Mouse (Mus musculus) adipocyte (in vitro differentiated cells): ENCODE measurements around the gene Traf5.
A peak's percentile ranks its signal among the peaks of the same experiment; 100 is the strongest.

ENCODE experiments used
- DNase-seq: peaks from one replicate; pipeline ENCODE4 v3.0.0-alpha.2; 2016; ENCODE audit warnings: low spot score

Traf5 gene

DNA sequence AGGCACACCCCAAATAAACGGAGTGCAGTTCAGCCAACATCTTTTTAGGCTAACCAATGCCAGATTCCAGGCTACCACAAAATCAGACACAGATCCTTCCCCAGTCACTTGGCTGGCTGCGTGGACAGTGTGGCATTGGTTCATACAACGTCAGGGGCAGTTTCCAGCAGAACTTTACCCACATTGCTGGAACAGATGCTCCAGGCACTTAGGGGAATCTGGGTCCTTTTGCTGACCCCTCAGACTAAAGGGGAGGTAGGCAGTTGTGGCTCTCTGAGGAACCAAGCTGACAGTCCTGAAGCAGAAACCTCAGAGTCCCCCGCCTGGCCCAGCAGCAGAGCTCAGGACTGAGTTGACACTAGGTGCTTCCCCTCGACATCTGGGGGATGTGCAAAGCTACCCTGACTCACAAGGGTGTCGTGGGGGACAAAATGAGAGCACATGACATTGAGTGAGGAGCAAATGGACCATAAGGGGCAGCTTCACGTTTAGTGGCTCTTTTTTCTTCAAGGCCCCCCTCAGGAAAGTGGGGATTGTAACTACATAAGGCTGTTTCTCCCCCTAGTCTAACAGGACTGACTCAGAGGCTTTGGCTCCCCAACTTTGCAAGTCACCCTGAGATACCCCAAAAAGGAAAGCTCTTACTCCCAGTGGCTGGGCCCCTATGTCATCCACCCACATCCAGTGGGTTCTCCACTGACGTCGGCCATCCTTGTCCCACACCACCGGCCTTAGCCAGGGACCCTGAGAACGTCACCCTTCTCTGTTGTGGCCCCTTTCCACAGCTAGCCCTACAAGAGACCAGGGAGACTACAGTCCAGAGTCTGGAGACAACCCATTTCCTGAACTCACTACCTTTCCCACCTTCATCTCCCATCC is 1.4 kb downstream of the Traf5 start:
- peak; percentile 67 for DNase-seq

DNA sequence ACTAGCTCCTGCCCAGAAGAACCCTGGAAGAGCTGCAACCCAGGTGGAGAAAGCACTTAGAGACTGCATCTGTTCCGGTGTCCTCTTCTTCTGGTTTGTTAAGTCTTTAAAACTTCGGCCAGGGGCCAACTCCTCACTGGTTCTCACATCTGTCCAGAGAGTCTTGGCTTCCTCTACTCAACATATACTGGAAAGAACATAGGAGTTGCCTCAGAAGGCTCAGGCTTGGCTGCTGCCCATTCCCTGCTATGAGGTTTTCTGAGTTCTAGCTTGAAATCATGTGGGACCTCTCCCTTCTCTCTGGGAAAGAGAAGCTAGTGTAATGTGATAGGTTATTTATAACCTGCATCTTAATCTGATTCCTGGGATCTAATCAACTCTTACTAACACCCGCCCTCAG is 2.1 kb downstream of the Traf5 start:
- peak; percentile 78 for DNase-seq

DNA sequence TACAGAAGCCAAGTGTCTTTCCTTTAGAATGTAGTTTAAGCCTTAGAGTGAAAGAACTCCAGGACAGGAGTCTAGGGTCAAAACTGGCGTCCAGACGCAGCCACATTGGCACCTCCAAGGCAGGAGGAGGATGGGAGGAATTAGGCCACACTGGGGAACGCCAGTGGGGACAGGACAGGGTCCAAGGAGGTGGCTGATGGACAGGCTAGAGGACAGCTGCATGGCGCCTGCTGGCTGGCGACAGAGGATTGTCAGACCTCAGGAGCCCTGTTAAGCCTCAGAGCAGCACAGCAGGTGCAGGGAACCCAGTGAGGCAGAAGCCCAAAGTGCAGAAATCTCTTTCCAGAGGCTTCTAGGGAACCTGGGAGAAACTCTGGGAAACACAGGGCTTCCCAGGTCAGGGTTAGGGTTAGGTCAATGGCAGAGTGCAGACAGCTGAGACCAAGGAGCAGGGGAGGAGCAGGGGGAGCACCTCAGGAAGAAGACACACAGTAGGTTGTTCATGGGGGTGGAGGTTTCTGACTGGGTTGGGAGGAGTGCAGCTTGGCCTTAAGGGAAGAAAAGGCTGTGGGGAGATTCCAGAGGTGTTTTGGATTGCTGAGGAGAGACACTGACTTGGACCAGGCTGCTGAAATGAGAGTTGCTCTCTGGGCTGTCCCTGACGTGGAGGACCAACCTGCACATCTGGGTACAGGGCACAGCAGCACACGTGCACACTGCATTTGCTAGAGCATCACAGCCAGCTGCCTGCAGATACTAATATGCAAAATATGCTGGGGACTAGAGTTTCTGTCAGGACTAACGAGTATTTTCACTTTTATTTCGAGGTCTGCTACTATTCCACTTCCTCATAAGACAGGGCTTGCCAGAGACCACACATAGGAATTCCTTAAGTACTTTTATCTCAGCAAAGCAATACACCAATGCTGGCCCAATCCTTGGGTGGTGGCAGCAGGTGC is 2.9 kb downstream of the Traf5 start:
- DNase-seq, result no peak

DNA sequence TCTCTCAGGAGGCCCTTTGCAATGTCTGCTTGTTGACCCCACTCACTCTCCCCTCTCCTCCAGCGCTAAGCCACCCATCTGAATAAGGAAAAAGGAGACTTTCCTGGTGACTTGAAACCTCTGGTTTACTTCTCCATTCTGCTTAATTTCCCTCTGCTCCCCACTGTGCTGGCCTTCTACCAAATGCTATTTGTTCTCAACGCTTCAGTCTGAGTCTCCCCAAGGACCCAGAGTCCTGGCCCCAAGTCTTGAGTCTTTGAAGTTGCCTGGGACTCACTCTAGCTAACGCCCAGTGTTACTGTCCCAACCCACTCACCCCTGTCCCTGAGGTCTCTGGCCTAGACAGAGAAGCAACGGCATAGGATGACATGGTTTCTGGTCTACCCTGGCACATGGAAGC is 4.3 kb downstream of the Traf5 start:
- peak; percentile 86 for DNase-seq

DNA sequence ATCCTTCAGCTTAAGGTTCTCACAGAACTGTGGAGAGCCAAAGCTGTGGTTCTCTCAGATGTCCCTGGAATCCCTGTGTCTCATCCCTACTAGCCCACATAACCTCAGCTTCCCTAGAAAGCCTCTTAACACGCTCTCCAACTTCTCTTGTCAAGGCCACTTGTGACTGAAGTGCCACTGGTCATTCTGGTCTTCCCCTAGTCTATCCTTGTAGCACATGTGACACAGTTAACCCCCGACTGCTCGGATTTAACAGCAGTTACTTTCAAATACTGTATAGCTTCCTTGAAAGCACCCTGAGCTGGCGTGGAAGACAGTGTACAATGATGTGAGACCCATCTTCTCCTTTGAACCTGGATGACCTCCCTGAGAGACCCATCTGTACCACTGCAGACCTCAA is 5.3 kb downstream of the Traf5 start:
- DNase-seq, result no peak

DNA sequence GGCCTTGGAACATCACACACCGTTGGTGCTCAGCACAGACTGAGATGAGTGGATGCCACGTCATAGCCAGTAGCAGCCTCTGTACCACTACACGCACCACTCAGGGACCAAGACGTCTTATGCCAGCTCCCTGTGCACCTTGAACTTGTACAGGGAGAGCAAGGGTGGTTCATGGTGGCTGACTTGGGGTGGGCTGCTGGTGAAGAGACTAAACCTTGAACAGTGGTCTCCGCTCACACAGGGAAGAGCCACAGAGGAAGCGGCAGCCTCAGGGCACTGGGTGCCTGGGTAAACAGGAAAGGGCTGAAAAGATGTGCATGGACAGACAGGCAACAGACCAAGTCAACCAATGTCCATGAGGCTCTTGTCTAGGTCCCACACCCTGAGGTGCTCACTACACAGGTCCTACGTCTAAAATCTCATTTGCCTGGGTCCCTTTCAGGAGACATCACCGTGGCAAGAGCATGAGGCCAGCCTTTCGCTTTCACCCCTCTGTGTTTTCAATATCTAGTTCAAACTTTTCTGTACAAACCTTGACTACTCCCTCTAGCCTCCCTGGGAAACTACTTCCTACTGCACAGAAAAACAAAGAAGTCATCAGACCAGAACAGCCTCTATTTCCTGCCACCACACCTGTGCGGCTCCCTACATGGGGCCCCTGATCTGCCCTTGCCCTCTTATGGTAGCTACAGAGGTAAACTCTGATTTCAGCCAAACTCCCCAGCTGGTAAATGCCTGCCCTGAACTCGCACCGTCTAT is 5.9 kb downstream of the Traf5 start:
- DNase-seq, result no peak

DNA sequence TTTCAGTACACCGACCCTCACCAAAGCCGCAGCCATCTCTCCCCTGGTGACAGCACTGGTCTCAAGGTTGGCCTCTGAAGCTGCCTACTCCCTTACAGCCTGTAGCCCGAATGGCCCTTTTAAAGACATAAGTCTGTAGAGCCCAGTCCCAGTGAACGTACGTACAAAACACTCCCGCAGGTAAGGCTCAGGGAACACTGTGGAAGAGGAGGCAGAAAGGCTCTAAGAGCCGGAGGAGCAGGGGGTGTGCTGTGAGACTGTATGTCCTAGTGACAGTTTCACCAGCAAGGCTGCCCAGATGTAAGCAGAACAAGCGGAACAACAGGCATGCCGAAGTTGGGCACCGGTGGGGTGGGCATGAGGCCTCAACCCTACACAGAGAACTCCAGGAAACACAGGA is 7.1 kb downstream of the Traf5 start:
- no peak for DNase-seq

DNA sequence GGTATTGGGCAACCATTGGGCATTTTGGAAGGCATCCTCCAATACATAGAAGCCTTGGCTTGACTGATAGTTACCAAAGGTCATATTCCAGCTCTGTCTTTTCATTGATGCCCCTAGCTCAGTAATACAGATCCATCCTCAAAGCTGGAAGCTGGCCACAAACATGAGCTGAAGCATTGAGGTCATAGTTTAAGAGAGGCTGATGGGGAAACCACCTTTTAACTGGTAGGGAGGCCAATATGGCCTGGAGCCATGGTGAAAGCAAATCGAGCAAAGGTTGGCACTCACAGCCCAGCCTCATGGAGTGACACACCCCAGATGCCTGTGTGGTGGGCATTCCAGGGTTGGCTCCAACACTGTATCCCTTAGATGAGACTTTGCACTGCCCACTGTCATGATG is 9.7 kb downstream of the Traf5 start:
- peak; percentile 82 for DNase-seq

DNA sequence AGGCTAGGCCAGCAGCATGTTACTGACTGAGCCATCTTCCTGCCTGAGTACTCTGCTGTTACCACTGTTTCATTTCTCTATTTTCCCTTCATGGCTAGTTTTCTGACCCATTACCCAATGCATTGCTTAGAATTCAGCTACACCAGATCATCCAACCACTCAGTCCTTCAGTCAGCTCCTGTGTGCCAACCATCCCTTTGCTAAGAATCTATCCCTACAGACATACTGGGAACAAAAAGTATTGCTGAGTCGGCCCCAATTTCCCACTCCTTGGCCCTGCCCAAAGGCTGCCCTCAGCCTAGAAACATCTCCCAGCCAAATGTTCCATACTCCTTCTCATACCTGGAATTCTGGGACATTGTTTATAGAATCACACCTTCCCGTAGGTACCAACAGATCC is 11.2 kb downstream of the Traf5 start:
- DNase-seq, result no peak

DNA sequence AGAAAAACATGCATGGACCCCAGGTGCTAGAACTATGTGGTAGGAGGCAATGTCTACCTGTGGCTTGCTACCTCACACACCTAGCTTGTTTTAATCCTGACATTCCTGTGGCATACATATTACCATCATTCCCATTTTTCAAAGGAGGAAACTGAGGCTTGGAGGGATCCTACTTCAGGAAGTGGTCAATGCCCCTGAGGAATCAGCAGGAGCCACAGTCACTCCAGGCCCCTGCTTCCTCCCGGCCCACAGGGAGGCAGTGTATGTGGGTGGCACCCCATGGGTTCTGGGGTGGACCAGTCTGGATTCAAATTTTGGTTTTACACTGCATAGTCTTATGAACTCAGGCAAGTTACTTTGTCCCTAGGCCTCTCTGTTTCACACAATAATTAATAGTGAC is 13.2 kb downstream of the Traf5 start:
- DNase-seq, result no peak

DNA sequence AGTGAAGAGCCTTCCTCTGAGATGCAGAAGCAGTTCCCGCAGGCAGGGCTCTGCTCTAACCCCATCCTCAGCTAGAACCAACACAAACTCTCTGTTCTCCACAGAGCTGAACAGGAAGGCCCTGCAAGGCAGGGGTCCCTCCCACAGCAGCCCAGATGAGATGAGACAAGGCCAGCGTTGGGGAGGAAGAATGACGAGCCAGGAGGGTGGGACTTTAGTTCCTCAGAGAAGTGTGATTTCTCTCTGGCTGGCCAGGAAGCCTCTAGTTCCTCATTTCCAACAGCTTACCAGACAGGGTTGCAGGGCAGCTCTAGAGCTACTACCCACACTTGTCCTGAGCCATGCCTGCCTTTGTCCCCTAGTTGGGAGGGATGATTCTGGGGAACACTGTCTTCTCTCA is 14.0 kb downstream of the Traf5 start:
- DNase-seq, result no peak

DNA sequence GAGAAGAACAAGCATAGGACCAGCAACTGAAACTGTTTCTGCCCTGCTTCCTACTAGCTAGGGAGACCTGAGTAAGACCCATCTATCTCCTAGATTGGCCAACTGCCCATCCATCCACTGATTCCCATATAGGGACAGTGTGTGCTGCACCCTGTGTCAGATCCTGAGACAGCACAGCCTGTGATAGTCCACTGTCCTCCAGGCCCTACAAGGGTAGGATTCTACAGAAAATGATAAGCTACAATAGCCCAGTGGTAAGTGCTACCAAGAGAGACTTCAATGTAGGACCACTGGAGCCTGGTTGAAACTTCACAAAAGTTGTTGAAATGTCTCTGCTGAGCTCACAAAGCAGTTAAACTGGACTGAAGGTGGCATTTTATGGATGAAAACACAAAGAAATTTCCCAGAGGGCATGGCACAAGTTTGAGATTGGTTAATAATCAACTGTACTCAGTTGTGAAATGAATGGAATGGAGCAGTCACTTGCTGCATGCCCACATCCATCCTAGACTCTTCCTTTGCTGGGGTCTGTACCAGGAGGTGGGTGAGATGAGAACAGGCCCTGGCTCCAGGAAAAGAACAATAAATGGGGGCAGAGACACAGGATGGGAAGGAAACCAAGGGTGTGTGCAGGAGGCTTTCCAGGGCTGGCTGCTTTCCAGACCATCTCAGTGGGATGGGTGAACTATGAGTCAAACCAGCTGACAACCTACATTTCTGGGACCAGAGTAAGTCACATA is 15.4 kb downstream of the Traf5 start:
- DNase-seq, result peak; percentile 42

DNA sequence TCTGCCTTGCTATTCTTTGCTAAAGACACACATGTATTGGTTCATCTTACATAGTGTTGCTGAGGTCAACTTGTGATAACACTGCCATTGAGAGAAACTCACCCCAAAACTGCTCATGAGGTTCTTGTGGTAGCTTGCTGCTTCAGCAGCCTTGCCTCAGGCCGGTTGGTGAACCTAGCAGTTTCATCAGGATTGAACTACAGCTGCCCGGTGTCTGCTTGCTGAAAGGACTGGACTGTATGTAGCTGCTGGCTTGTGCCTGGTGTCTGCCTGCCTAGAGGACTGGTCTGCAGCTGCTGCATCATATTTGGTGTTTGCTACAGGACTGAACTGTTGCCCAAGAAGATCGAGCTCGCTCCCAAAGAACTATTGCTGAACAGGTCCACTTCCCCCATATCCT is 16.3 kb downstream of the Traf5 start:
- DNase-seq, result no peak

DNA sequence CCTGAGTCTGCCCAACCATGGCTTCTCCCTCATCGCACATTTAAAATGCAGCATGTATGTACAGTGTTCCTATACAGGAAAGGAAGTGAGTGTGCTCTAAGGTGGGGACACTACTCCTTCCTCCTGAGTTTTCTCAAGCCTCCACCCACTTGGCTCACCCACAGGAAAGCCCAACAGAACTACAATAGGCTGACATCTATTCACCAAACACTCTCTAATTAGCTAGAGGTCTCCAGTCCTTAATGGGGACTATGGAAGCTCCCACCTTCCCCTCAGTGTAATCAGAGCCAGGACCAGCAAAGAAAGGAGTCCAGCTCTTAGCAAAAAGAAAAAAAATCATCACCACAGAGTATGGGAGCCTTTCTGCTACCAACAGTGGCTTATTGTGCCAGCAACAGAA is 17.5 kb downstream of the Traf5 start:
- no peak for DNase-seq

DNA sequence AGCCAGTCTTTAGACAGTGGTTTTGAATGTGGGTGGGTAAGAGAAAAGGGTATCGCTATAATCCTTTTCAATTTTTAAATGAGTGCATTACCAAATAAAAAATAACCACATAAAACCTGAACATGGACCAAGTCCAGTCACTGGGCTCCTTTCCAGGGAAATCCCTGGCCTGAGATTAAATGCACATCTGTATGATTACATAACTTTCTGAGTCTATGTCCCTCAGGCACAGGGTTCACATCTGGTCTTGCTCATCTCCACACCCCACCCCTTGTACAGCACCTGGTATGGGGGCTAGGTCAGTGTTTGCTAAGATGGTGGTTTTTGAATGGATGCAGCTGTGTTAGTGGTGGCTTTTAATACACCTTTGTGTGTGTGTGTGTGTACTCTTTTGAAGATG is 19.9 kb downstream of the Traf5 start:
- peak; percentile 56 for DNase-seq

DNA sequence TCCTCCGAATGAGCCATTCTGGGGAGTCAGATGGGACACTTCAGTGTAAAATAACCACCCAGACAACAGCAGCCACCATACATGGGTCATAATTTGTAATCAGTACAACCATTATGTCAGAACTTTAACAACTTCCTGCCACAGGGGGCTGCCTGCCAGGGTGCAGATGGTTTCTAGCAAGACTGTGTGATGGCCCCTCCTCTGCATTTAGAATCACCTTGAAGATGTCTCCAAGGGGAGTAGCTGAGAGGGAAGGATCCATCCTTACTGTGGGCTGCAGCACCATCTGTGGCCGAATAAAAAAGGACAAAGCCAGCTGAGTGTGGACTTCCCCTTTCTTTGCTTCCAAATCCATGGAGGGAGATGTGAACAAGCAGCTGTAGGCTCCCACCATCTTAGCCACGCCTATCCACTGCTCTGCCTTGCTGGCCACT is 21.7 kb downstream of the Traf5 start:
- no peak for DNase-seq

DNA sequence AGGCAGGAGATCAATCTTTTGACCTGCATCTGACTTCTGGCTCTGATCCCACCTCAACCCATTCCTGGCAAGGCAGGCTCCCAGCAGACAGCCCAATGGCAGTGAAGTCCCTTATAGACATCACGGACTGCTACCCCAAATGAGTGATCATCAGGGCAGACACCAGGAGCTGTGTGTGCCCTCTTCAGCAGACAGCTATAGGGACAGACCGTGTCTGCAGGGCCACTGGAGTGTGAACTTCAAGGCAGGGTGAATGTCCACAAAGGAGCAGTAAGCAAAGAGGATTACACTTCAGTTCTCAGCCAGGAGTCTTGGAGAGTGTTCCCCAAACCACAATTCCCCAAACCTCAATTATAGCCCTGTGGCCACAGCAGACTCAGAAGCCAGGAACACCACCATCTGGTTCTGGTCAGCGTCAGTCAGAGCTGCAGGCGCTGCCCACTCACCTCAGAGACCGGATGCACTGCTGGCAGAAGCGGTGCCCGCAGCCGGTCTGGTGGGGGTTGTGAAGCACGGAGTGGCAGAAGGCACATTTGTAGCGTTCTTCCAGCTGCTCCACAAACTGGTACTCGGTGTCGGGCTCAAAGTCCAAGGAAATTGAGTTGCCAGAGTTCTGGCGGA is 22.3 kb downstream of the Traf5 start:
- DNase-seq, result peak; percentile 43

DNA sequence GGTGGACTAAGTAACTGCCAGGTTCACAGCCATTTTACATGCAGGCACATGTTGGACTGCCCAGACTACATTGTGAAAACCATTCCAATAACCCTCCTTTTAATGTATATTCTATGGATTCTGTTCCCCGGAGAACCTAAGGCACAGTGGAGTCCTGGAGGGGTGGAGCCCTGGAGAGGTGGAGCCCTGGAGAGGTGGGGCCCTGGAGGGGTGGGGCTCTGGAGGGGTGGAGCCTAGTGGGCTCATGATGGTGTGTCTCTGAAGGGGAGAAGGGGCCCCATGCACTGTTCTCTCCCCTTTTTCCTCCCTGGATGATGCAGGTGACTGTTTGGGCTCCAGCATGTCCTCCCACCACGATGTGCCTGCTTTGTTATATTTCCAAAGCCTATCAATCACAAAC is 24.2 kb downstream of the Traf5 start:
- DNase-seq, result no peak

DNA sequence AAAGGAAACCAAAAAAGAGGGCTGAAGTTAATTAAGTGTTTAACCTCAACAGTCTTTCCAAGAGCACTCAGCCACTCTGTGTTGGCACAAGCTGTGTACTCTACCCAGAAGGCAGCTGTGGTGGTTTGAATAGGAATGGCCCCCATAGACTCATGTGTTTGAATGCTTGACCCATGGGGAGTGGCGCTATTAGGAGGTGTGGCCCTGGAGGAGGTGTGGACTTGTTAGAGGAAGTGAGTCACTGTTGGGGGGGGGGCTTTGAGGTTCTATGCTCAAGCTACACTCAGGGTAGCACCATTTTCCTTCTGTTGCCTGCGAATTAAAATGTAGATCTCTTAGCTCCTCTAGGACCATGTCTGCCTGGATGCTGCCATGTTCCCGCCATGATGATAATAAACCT is 25.4 kb downstream of the Traf5 start:
- DNase-seq, result no peak

DNA sequence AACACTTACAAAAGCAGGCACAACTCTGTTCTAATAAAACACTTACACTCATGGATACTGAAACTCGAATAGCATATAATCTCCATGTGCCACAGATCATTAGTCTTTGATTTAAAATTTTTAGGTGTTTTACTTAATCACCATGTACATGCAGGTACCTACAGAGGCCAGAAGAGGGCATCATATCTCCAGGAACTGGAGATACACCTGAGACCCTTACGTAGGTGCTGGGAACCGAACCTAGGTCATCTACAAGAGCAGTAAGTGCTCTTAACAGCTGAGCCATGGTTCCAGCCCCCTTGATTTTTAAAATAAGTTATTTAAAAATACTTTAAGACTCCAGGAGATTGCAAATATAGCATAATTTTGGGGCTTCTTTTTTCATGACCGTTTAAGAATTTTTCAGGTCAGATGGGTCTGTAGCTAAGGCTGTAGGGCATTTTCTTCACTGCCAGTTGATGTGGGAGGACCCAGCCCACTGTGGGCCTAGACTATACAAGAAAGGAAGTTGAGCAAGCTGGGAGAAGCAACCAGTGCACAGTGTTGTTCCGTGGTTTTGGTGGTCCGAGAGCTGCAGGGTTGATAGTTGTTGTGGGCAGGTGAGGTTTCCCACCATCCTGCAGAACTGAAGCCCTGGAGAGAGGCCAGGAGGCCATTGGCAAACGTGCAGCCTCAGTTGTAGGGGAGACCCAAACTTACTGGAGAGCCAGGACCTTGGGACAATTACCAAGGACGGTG is 29.0 kb downstream of the Traf5 start:
- DNase-seq, result no peak
